Mouse (Mus musculus) myocyte (in vitro differentiated cells): ENCODE data around the gene Itpripl2.

Experiments
- CEBPB ChIP-seq: IDR thresholded peaks from 2 replicates; pipeline ENCODE4 v1.6.1; 2011; ENCODE audit warnings: mild to moderate bottlenecking, moderate library complexity; ENCODE audit not compliant: poor library complexity, insufficient read depth, severe bottlenecking
- E2F4 ChIP-seq: IDR thresholded peaks from one replicate; pipeline ENCODE4 v1.6.1; 2011; ENCODE audit warnings: mild to moderate bottlenecking, control low read depth, moderate library complexity; ENCODE audit not compliant: insufficient read depth
- MAX ChIP-seq: IDR thresholded peaks from one replicate; pipeline ENCODE4 v1.6.1; 2011; ENCODE audit warnings: low read depth, mild to moderate bottlenecking, control low read depth
- MYOD1 ChIP-seq, 3 experiments: IDR thresholded peaks; one replicate each; pipeline ENCODE4 v1.6.1; 2011; ENCODE audit warnings: control low read depth in 2 of 3, low read depth in 2 of 3, mild to moderate bottlenecking in 2 of 3, moderate library complexity in 1 of 3; ENCODE audit not compliant: insufficient read length in 2 of 3, control insufficient read depth in 1 of 3
- MYOG ChIP-seq, 3 experiments: IDR thresholded peaks; one replicate each; pipeline ENCODE4 v1.6.1; 2011; ENCODE audit warnings: control low read depth in 2 of 3, low read depth in 2 of 3, mild to moderate bottlenecking in 2 of 3; ENCODE audit not compliant: insufficient read length in 2 of 3, control insufficient read depth in 1 of 3, insufficient read depth in 1 of 3
- POLR2A ChIP-seq: IDR thresholded peaks from one replicate; pipeline ENCODE4 v1.6.1; 2011; ENCODE audit warnings: low read depth, mild to moderate bottlenecking, control low read depth, moderate library complexity; ENCODE audit not compliant: insufficient read length
- POLR2AphosphoS2 ChIP-seq: IDR thresholded peaks from one replicate; pipeline ENCODE4 v1.6.1; 2011; ENCODE audit warnings: low read depth, control low read depth; ENCODE audit not compliant: insufficient read length
- TCF12 ChIP-seq: IDR thresholded peaks from one replicate; pipeline ENCODE4 v1.6.1; 2011; ENCODE audit warnings: mild to moderate bottlenecking, control low read depth; ENCODE audit not compliant: poor library complexity, insufficient read depth, severe bottlenecking
- USF1 ChIP-seq: IDR thresholded peaks from one replicate; pipeline ENCODE4 v1.6.1; 2011; ENCODE audit warnings: low read depth, mild to moderate bottlenecking, control low read depth, moderate library complexity

GRCm38 (mm10) chr7:118475008-118475705 is 16.6 kb downstream of the Itpripl2 start:
- no peak for TF ChIP-seq POLR2A
- TF ChIP-seq POLR2AphosphoS2 = no peak
- TF ChIP-seq MYOG (IDR thresholded peaks at IDR 0.05; ENCODE audit: control insufficient read depth in 1 of 3, insufficient read depth in 1 of 3, insufficient read length in 2 of 3, low read depth in 2 of 3) = no peak
- TF ChIP-seq MYOD1 (IDR thresholded peaks at IDR 0.05; ENCODE audit: control insufficient read depth in 1 of 3, insufficient read length in 2 of 3, low read depth in 2 of 3) = no peak
- TF ChIP-seq CEBPB = no peak
- no peak for TF ChIP-seq TCF12
- TF ChIP-seq USF1 = no peak
- no peak for TF ChIP-seq MAX
- no peak for TF ChIP-seq E2F4
